In genomic region chr10:100282471-100282870, GRCm38 (mm10) we compare ENCODE assay signal across 40 mouse cellular contexts. TPM values are rescaled to one million over a fixed set of nuclear protein-coding genes. Genes with fewer than 3 reads are reported as not detected.
"Had no signal": no experiment of that assay in that cellular context is flagged by ENCODE, and none has a peak within 500 bp of the region (broad histone marks: within the 10 kb centered on the region; RNA-seq: fewer than 3 reads in every experiment).

No protein-coding gene starts in this region.

- H3K9me3 ChIP-seq: heart, embryonic 10.5 days; heart, embryonic 12.5 days; hindbrain, embryonic 10.5 days; hindbrain, embryonic 12.5 days; intestine, embryonic 15.5 days; limb, embryonic 10.5 days; limb, embryonic 12.5 days; liver, embryonic 13.5 days had no signal

- H3K4me2 ChIP-seq: heart, embryonic 12.5 days; hindbrain, embryonic 12.5 days; hindbrain, embryonic 14.5 days; intestine, embryonic 15.5 days; limb, embryonic 12.5 days; liver, embryonic 11.5 days; liver, embryonic 13.5 days had no signal

- H3K27ac ChIP-seq: heart, embryonic 10.5 days; hindbrain, embryonic 10.5 days; hindbrain, embryonic 12.5 days; hindbrain, embryonic 14.5 days; intestine, embryonic 15.5 days; layer of hippocampus, adult 2 months; limb, embryonic 10.5 days; limb, embryonic 12.5 days; liver, embryonic 13.5 days had no signal

- H3K9ac ChIP-seq: heart, embryonic 12.5 days; hindbrain, embryonic 12.5 days; hindbrain, embryonic 14.5 days; intestine, embryonic 15.5 days; limb, embryonic 12.5 days; liver, embryonic 13.5 days had no signal

- H3K4me1 ChIP-seq: heart, embryonic 10.5 days; heart, embryonic 12.5 days; hindbrain, embryonic 10.5 days; hindbrain, embryonic 12.5 days; intestine, embryonic 15.5 days; limb, embryonic 10.5 days; limb, embryonic 12.5 days; liver, embryonic 13.5 days had no signal

- ATAC-seq: hindbrain, embryonic 16.5 days; inflammation-experienced regulatory T-cells, adult 6 months; intestine, embryonic 15.5 days; intestine, postnatal 0 days had no signal

- H3K27me3 ChIP-seq: heart, embryonic 12.5 days; hindbrain, embryonic 12.5 days; intestine, embryonic 15.5 days; limb, embryonic 12.5 days; liver, embryonic 13.5 days had no signal

- H3K4me3 ChIP-seq: gastrocnemius, adult 2 months; heart, embryonic 10.5 days; heart, embryonic 12.5 days; hindbrain, embryonic 10.5 days; hindbrain, embryonic 12.5 days; intestine, embryonic 15.5 days; layer of hippocampus, adult 2 months; left cerebral cortex, adult 2 months; limb, embryonic 10.5 days; limb, embryonic 12.5 days; liver, embryonic 13.5 days had no signal

- DNase-seq: gastrocnemius, adult 2 months; gastrocnemius, postnatal 10 days; gastrocnemius, postnatal 25 days; heart, adult 18-20 months; heart, postnatal 10 days; heart, postnatal 4 days; kidney, adult 18-20 months; kidney, adult 8-10 months; kidney, postnatal 10 days; kidney, postnatal 25 days; kidney, postnatal 4 days; liver; liver, embryonic 13.5 days had no signal

- H3K36me3 ChIP-seq: heart, embryonic 10.5 days; heart, embryonic 12.5 days; hindbrain, embryonic 10.5 days; hindbrain, embryonic 12.5 days; intestine, embryonic 15.5 days; limb, embryonic 10.5 days; limb, embryonic 12.5 days; liver, embryonic 13.5 days had no signal

RNA-seq across cellular contexts. Expression of gene Gm4301, which starts 53.0 kb away (rescaled TPM):
- total RNA-seq: gastrocnemius, adult 2 months; gastrocnemius, postnatal 10 days; gastrocnemius, postnatal 25 days; gastrocnemius, postnatal 4 days; granulocyte monocyte progenitor cell, adult 5-6 weeks; heart, adult 18-20 months; heart, adult 8-10 months; heart, postnatal 10 days; heart, postnatal 25 days; heart, postnatal 4 days; layer of hippocampus, adult 2 months; layer of hippocampus, postnatal 10 days; layer of hippocampus, postnatal 25 days; left cerebral cortex, adult 2 months; left cerebral cortex, postnatal 14 days; left cerebral cortex, postnatal 36 days had no signal
- polyA plus RNA-seq: heart, embryonic 10.5 days; heart, embryonic 12.5 days; heart, embryonic 14.5 days; heart, embryonic 16.5 days; hindbrain, embryonic 10.5 days; hindbrain, embryonic 12.5 days; hindbrain, embryonic 14.5 days; hindbrain, embryonic 16.5 days; inflammation-experienced regulatory T-cells, adult 6 months; intestine, embryonic 15.5 days; intestine, postnatal 0 days; kidney, embryonic 14.5 days; kidney, embryonic 16.5 days; limb, embryonic 10.5 days; limb, embryonic 12.5 days; limb, embryonic 14.5 days; liver, embryonic 11.5 days; liver, embryonic 13.5 days had no signal

RNA-seq across cellular contexts. Expression of gene Gm4302, which starts 58.2 kb away (rescaled TPM):
- total RNA-seq: gastrocnemius, adult 2 months; gastrocnemius, postnatal 10 days; gastrocnemius, postnatal 25 days; gastrocnemius, postnatal 4 days; granulocyte monocyte progenitor cell, adult 5-6 weeks; heart, adult 18-20 months; heart, adult 8-10 months; heart, postnatal 10 days; heart, postnatal 25 days; heart, postnatal 4 days; layer of hippocampus, adult 2 months; layer of hippocampus, postnatal 10 days; layer of hippocampus, postnatal 25 days; left cerebral cortex, adult 2 months; left cerebral cortex, postnatal 14 days; left cerebral cortex, postnatal 36 days had no signal
- polyA plus RNA-seq: heart, embryonic 10.5 days; heart, embryonic 12.5 days; heart, embryonic 14.5 days; heart, embryonic 16.5 days; hindbrain, embryonic 10.5 days; hindbrain, embryonic 12.5 days; hindbrain, embryonic 14.5 days; hindbrain, embryonic 16.5 days; inflammation-experienced regulatory T-cells, adult 6 months; intestine, embryonic 15.5 days; intestine, postnatal 0 days; kidney, embryonic 14.5 days; kidney, embryonic 16.5 days; limb, embryonic 10.5 days; limb, embryonic 12.5 days; limb, embryonic 14.5 days; liver, embryonic 11.5 days; liver, embryonic 13.5 days had no signal
